Mouse (Mus musculus): ENCODE data around the gene Olfr690. TPM values are rescaled to one million over a fixed set of nuclear protein-coding genes. Genes with fewer than 3 reads are reported as not detected.

The Olfr690 gene
- polyA plus RNA-seq, 1 experiment from 2014 or later, result not detected

DNA sequence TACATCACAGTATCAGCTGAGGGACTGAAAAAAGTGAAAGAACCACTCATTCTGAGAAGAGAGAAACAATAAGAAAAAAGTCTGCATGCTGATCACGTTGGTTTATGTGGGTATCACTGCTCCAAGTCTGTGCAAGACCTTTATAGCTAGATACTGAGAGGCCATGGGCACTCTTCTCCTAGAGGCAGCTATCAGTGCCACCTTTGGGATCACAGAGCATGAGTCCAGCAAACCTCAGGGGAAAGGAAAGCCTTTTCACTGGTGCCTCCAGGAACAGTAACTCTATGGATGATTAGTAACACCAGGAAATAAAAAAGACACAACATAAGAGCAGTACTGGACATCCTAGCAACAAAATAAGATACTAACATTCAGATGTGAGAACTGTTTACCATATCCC, 8.3 kb upstream of the Olfr690 start, which contains the start of gene Olfr691:
TSS of gene Olfr691 (minus strand) at position 101 of the 400 bp plus-strand sequence.
- Histone ChIP-seq H3K4me2 (replicated peaks) (no peak within 1 kb of the TSS), H3K36me3 (no peaks in the 10 kb centered on the region), H3K9me3 (replicated peaks) (no peaks in the 10 kb centered on the region), H3K4me1 (no peaks in the 10 kb centered on the region), H3K27me3 (no peaks in the 10 kb centered on the region), H3K9ac (no peak within 1 kb of the TSS), H3K4me3 (no peak within 1 kb of the TSS), H3K27ac (no peak within 1 kb of the TSS)
- 55% methylated on average over 1 of the region's 1 CpGs for WGBS
- ATAC-seq (ENCODE audit: low FRiP score), result no peak

DNA sequence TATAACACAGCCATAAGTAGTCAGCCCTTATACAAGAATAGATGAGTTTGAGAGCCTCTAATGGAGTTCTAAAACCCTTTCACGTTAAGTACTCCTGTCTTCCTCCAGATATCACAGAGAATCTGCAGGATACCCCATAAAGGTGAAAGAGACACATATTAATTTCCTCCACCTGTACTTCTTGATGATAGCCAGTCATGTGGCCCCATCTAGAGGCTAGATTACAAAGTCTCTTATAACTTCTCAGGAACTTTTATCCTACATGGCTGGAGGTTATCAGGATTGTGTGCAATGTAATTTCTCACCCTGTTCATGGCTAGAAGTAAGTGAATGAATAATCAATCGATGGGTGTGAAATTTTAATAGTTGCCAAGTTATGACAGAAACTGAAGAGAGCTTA, 8.6 kb downstream of the Olfr690 start:
- no peaks in the 10 kb centered on the region for H3K4me1 ChIP-seq
- H3K27ac ChIP-seq, result no peak overlapping the region
- H3K36me3 ChIP-seq, result no peaks in the 10 kb centered on the region
- H3K9ac ChIP-seq, result no peak overlapping the region
- no peak overlapping the region for H3K4me2 ChIP-seq (replicated peaks)
- 74% methylated on average over 2 of the region's 2 CpGs for WGBS
- ATAC-seq (ENCODE audit: low FRiP score), result no peak
- no peaks in the 10 kb centered on the region for H3K27me3 ChIP-seq
- no peak overlapping the region for H3K4me3 ChIP-seq
- H3K9me3 ChIP-seq (replicated peaks), result no peaks in the 10 kb centered on the region

- no peaks in the 10 kb centered on the region for H3K4me1 ChIP-seq
Observed at GRCm38 (mm10) chr7:105310865-105311264, 23.0 kb downstream of the Olfr690 start, which contains the start of gene Olfr689. Gene Olfr689, plus strand, starts transcription at chr7:105311165.

DNA sequence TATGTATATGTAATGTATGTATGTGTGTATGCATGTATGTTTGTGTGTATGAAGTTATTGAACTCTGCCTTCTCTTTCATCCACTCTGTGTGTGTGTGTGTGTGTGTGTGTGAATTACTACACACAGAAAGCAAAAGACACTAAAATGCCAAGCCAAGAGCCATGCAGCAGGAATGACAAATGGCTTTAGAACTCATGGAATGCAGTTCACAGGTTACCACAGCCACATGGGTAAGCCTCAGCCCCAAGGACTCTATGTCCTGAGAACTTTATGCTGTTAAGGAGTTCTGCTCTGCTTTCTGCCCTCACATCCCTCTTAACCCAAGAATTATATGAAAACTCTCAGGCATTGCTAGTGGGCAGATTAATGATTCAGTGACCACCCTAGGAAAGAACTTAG, 43.9 kb downstream of the Olfr690 start:
- Histone ChIP-seq H3K27ac (no peak overlapping the region), H3K9me3 (replicated peaks) (no peaks in the 10 kb centered on the region), H3K4me1 (no peaks in the 10 kb centered on the region), H3K4me3 (no peak overlapping the region), H3K36me3 (no peaks in the 10 kb centered on the region), H3K27me3 (no peaks in the 10 kb centered on the region), H3K4me2 (replicated peaks) (no peak overlapping the region), H3K9ac (no peak overlapping the region)
- ATAC-seq (ENCODE audit: low FRiP score), result no peak

More at GRCm38 (mm10) chr7:105310865-105311264, 23.0 kb downstream of the Olfr690 start, which contains the start of gene Olfr689:
- no peak for ATAC-seq (ENCODE audit: low FRiP score)
- Histone ChIP-seq H3K9me3 (replicated peaks) (no peaks in the 10 kb centered on the region), H3K9ac (no peak within 1 kb of the TSS), H3K4me3 (no peak within 1 kb of the TSS), H3K4me2 (replicated peaks) (no peak within 1 kb of the TSS), H3K27ac (no peak within 1 kb of the TSS), H3K27me3 (no peaks in the 10 kb centered on the region), H3K36me3 (no peaks in the 10 kb centered on the region)
- WGBS, result 83% methylated on average over 1 of the region's 1 CpGs

GRCm38 (mm10) chr7:105287795-105288194, 46.1 kb downstream of the Olfr690 start, which contains the start of gene Olfr688:
Gene Olfr688, plus strand, starts transcription at chr7:105288095.
- no peaks in the 10 kb centered on the region for H3K27me3 ChIP-seq
- ATAC-seq (ENCODE audit: low FRiP score), result no peak
- no peak within 1 kb of the TSS for H3K9ac ChIP-seq
- H3K9me3 ChIP-seq (replicated peaks), result no peaks in the 10 kb centered on the region
- H3K4me3 ChIP-seq, result no peak within 1 kb of the TSS
- no peaks in the 10 kb centered on the region for H3K4me1 ChIP-seq
- WGBS, result 78% methylated on average over 6 of the region's 6 CpGs
- H3K36me3 ChIP-seq, result no peaks in the 10 kb centered on the region
- H3K4me2 ChIP-seq (replicated peaks), result no peak within 1 kb of the TSS
- H3K27ac ChIP-seq, result no peak within 1 kb of the TSS

Other genes starting within 250 kb of the Olfr690 start
- not detected in 2 replicates for gene Olfr680-ps1, start 241.3 kb downstream of the Olfr690 start, polyA plus RNA-seq (2016; fragmentation: Nextera tagmentation; extraction: Ambion mirVana)
- gene Olfr681, start 217.3 kb downstream of the Olfr690 start, polyA plus RNA-seq (2016; fragmentation: Nextera tagmentation; extraction: Ambion mirVana), result not detected in 2 replicates
- not detected in 2 replicates for gene Olfr683, start 187.1 kb downstream of the Olfr690 start, polyA plus RNA-seq (2016; fragmentation: Nextera tagmentation; extraction: Ambion mirVana)
- gene Olfr684, start 170.5 kb downstream of the Olfr690 start, polyA plus RNA-seq (2016; fragmentation: Nextera tagmentation; extraction: Ambion mirVana), result not detected in 2 replicates
- not detected in 2 replicates for gene Olfr685, start 148.1 kb downstream of the Olfr690 start, polyA plus RNA-seq (2016; fragmentation: Nextera tagmentation; extraction: Ambion mirVana)
- not detected in 2 replicates for gene Olfr686, start 126.6 kb downstream of the Olfr690 start, polyA plus RNA-seq (2016; fragmentation: Nextera tagmentation; extraction: Ambion mirVana)
- not detected in 2 replicates for gene Olfr688, start 46.0 kb downstream of the Olfr690 start, polyA plus RNA-seq (2016; fragmentation: Nextera tagmentation; extraction: Ambion mirVana)
- not detected in 2 replicates for gene Olfr689, start 22.9 kb downstream of the Olfr690 start, polyA plus RNA-seq (2016; fragmentation: Nextera tagmentation; extraction: Ambion mirVana)
- 0.13 and 0.22 TPM in 2 replicates for gene Olfr691, start 8.2 kb upstream of the Olfr690 start, polyA plus RNA-seq (2016; fragmentation: Nextera tagmentation; extraction: Ambion mirVana)
- gene Olfr692, start 34.1 kb upstream of the Olfr690 start, polyA plus RNA-seq (2016; fragmentation: Nextera tagmentation; extraction: Ambion mirVana), result not detected in 2 replicates
- not detected in 2 replicates for gene Gm5901, start 40.9 kb upstream of the Olfr690 start, polyA plus RNA-seq (2016; fragmentation: Nextera tagmentation; extraction: Ambion mirVana)
- 41.6 and 44.7 TPM in 2 replicates for gene Fam160a2, start 66.0 kb upstream of the Olfr690 start, polyA plus RNA-seq (2016; fragmentation: Nextera tagmentation; extraction: Ambion mirVana)
- gene Cnga4, start 70.5 kb upstream of the Olfr690 start, polyA plus RNA-seq (2016; fragmentation: Nextera tagmentation; extraction: Ambion mirVana), result 0.19 TPM in 1 of 2 replicates, not detected in the other
- 0.46 and 0.92 TPM in 2 replicates for gene Cckbr, start 91.6 kb upstream of the Olfr690 start, polyA plus RNA-seq (2016; fragmentation: Nextera tagmentation; extraction: Ambion mirVana)
- 37.4 and 41.0 TPM in 2 replicates for gene Cavin3, start 148.2 kb upstream of the Olfr690 start, polyA plus RNA-seq (2016; fragmentation: Nextera tagmentation; extraction: Ambion mirVana)
- 56.2 and 57.7 TPM in 2 replicates for gene Smpd1, start 220.3 kb upstream of the Olfr690 start, polyA plus RNA-seq (2016; fragmentation: Nextera tagmentation; extraction: Ambion mirVana)
- gene Apbb1, start 247.5 kb upstream of the Olfr690 start, polyA plus RNA-seq (2016; fragmentation: Nextera tagmentation; extraction: Ambion mirVana), result 165 and 170 TPM in 2 replicates

Data from hindbrain, embryonic 12.5 days (tissue).